Mouse (Mus musculus): ENCODE results near the gene Nrxn3. TPM values are rescaled to one million over a fixed set of nuclear protein-coding genes. Genes with fewer than 3 reads are reported as not detected.

Nrxn3 gene
- 72.4 and 88.1 TPM in 2 replicates for polyA plus RNA-seq (2015; fragmentation: Nextera tagmentation; extraction: Ambion mirVana)

GRCm38 (mm10) chr12:88722691-88723070, at the start of gene Nrxn3:
Gene Nrxn3 (plus strand): TSS chr12:88722876.
- peak; percentile 98 for ATAC-seq
- H3K4me3 ChIP-seq (replicated peaks), result peak within 1 kb of the TSS; percentile 54
- H3K9me3 ChIP-seq, result no peaks in the 10 kb centered on the region
- no peaks in the 10 kb centered on the region for H3K27me3 ChIP-seq
- H3K36me3 ChIP-seq, result no peaks in the 10 kb centered on the region
- H3K9ac ChIP-seq (replicated peaks), result peak within 1 kb of the TSS; percentile 73
- H3K27ac ChIP-seq, result peak within 1 kb of the TSS; percentile 58; the same call in 1 of the 2 replicates
- H3K4me1 ChIP-seq (replicated peaks), result peaks cover 10% of the 10 kb centered on the region; the same call in 1 of the 2 replicates
- peak within 1 kb of the TSS; percentile 65 for H3K4me2 ChIP-seq (replicated peaks)
- WGBS, result 1% methylated on average over 9 of the region's 9 CpGs

GRCm38 (mm10) chr12:88704159-88704846, 18.4 kb upstream of the Nrxn3 start:
- H3K9me3 ChIP-seq, result no peaks in the 10 kb centered on the region
- 46% methylated on average over 10 of the region's 10 CpGs for WGBS

GRCm38 (mm10) chr12:88705959-88706358, 16.7 kb upstream of the Nrxn3 start:
- no peak overlapping the region for H3K4me3 ChIP-seq (replicated peaks)
- peaks cover 20% of the 10 kb centered on the region for H3K4me1 ChIP-seq (replicated peaks)
- H3K27me3 ChIP-seq, result no peaks in the 10 kb centered on the region
- no peaks in the 10 kb centered on the region for H3K9me3 ChIP-seq
- ATAC-seq, result no peak
- no peak overlapping the region for H3K27ac ChIP-seq
- H3K9ac ChIP-seq (replicated peaks), result no peak overlapping the region
- H3K36me3 ChIP-seq, result no peaks in the 10 kb centered on the region
- 81% methylated on average over 3 of the region's 3 CpGs for WGBS
- H3K4me2 ChIP-seq (replicated peaks), result no peak overlapping the region

More at GRCm38 (mm10) chr12:88704159-88704846, 18.4 kb upstream of the Nrxn3 start:
- ATAC-seq, result peak; percentile 56
- H3K4me2 ChIP-seq (replicated peaks), result no peak overlapping the region
- H3K36me3 ChIP-seq, result no peaks in the 10 kb centered on the region
- no peaks in the 10 kb centered on the region for H3K27me3 ChIP-seq
- H3K27ac ChIP-seq, result peak overlapping the region; percentile 17; the same call in 1 of the 2 replicates
- peaks cover 16% of the 10 kb centered on the region; the same call in 1 of the 2 replicates for H3K4me1 ChIP-seq (replicated peaks)
- no peak overlapping the region for H3K4me3 ChIP-seq (replicated peaks)
- H3K9ac ChIP-seq (replicated peaks), result no peak overlapping the region

DNA sequence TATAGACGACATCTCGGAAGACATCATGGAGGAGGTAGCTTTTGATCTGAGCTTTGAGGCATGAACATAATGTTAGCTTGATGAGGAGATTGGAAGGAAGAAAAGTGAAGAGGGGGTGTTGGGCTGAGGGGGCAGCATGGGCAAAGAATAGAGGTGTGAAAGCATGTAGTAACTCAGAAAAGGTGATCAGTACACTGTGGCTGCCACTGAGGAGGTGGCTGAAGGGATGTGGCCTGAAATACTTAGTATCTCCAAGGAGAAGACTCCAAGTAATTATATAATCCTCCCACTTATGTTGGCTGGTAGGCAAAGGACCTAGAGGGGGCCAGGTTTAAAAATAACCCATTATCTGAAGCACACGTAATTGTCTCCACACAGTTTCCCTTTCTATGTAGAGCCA, 14.9 kb upstream of the Nrxn3 start:
- H3K9ac ChIP-seq (replicated peaks), result no peak overlapping the region
- no peaks in the 10 kb centered on the region for H3K36me3 ChIP-seq
- no peaks in the 10 kb centered on the region for H3K9me3 ChIP-seq
- no peaks in the 10 kb centered on the region for H3K27me3 ChIP-seq
- no peak for ATAC-seq
- H3K4me3 ChIP-seq (replicated peaks), result no peak overlapping the region
- no peak overlapping the region for H3K27ac ChIP-seq
- H3K4me2 ChIP-seq (replicated peaks), result no peak overlapping the region
- H3K4me1 ChIP-seq (replicated peaks), result peaks cover 20% of the 10 kb centered on the region
- WGBS, result 87% methylated on average over 3 of the region's 3 CpGs

DNA sequence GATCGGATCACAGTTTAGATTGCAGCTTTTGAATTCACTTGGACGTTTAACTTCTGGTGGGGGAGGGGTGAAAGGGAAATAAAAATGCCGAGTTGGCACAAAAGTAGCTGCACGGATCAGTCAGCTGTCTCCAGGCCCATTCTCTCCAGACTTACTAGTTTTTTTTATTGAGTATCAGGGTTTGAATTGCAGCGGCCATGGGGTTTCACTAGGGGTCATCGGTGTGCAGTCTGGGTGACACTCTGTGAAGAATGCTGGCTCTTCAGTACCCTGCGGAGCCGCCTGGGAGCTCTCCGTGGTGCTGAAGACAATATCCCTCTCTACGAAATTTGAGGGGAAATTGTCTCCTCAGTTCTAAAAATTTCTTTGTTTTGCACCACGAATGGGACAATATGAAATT, 13.5 kb upstream of the Nrxn3 start:
- Histone ChIP-seq H3K4me2 (replicated peaks) (no peak overlapping the region), H3K4me1 (replicated peaks) (peaks cover 16% of the 10 kb centered on the region), H3K9ac (replicated peaks) (no peak overlapping the region), H3K27ac (no peak overlapping the region), H3K27me3 (no peaks in the 10 kb centered on the region), H3K36me3 (no peaks in the 10 kb centered on the region), H3K9me3 (no peaks in the 10 kb centered on the region), H3K4me3 (replicated peaks) (no peak overlapping the region)
- ATAC-seq, result peak; percentile 88
- WGBS, result 7% methylated on average over 11 of the region's 11 CpGs

DNA sequence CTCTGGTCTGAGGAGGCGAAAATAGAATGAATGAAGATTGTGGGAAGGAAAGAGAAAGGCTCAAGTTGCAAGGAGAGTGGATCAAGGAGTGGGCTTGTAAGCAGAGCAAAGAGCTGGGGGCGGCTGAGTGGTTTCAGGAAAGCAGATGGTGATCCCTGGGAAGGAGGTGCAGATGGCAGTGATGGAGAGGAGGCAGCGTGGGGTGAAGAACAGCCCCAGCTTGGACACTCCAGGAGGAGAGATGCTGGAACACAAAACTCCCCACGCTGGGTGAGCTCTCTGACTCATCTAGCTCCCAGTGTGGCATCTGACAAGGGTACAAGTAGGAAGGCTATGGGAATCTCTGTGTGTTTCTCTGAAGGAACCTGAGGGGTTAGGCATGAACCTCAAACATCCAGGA, 9.2 kb upstream of the Nrxn3 start:
- Histone ChIP-seq H3K4me3 (replicated peaks) (no peak overlapping the region), H3K36me3 (no peaks in the 10 kb centered on the region), H3K9me3 (no peaks in the 10 kb centered on the region), H3K4me1 (replicated peaks) (peaks cover 10% of the 10 kb centered on the region), H3K9ac (replicated peaks) (no peak overlapping the region), H3K27ac (no peak overlapping the region), H3K4me2 (replicated peaks) (no peak overlapping the region), H3K27me3 (no peaks in the 10 kb centered on the region)
- 80% methylated on average over 4 of the region's 4 CpGs for WGBS
- ATAC-seq, result no peak

DNA sequence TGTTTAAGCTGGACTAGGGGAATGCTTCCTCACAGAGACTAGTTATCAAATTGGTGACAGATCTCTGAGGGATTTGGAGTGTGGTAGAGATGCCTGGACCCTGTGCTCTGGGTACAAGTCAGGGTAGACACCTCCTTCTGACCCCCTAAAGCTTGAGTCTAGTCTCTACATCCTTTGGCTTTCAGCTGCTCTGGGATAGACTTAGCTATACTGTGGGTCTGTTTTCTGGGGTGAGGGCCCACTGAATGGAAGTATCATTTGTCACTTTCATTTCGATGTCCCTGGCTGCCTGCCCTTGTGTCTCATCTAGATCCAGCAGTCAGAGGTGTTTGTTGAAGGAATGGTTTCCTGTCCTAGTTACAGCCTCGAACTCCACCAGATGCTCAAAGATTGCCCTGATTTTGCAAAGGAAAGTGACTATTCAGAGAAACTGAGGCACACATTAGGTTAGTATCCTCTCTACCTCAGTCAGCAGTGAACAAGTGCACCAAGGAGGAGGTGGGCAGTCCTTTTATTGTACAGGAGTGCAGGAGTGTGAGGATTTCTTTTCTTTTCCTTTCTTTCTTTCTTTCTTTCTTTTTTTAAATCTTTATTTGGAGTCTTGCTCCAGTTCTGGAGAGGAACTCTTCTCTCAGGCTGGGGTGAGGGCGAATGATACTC, 515 bp upstream of the Nrxn3 start:
- peak overlapping the region; percentile 73 for H3K9ac ChIP-seq (replicated peaks)
- H3K27ac ChIP-seq, result 0 out of 2 replicates have a peak overlapping the region, but pooled peaks have one; percentile 58

GRCm38 (mm10) chr12:88726316-88726715, 3.6 kb downstream of the Nrxn3 start:
- Histone ChIP-seq H3K9me3 (no peaks in the 10 kb centered on the region), H3K4me3 (replicated peaks) (peak overlapping the region; percentile 54), H3K27ac (peak overlapping the region; percentile 88), H3K27me3 (no peaks in the 10 kb centered on the region), H3K4me1 (replicated peaks) (peaks cover 20% of the 10 kb centered on the region; the same call in 1 of the 2 replicates), H3K36me3 (no peaks in the 10 kb centered on the region), H3K4me2 (replicated peaks) (peak overlapping the region; percentile 65), H3K9ac (replicated peaks) (peak overlapping the region; percentile 54)
- WGBS, result 76% methylated on average over 13 of the region's 13 CpGs
- ATAC-seq, result no peak

More for the DNA sequence above, 515 bp upstream of the Nrxn3 start:
- H3K27me3 ChIP-seq, result no peaks in the 10 kb centered on the region
- ATAC-seq, result peak; percentile 41
- peak overlapping the region; percentile 54 for H3K4me3 ChIP-seq (replicated peaks)
- peak overlapping the region; percentile 65 for H3K4me2 ChIP-seq (replicated peaks)
- WGBS, result 44% methylated on average over 3 of the region's 3 CpGs
- no peaks in the 10 kb centered on the region for H3K9me3 ChIP-seq
- peaks cover 10% of the 10 kb centered on the region; the same call in 1 of the 2 replicates for H3K4me1 ChIP-seq (replicated peaks)
- no peaks in the 10 kb centered on the region for H3K36me3 ChIP-seq

DNA sequence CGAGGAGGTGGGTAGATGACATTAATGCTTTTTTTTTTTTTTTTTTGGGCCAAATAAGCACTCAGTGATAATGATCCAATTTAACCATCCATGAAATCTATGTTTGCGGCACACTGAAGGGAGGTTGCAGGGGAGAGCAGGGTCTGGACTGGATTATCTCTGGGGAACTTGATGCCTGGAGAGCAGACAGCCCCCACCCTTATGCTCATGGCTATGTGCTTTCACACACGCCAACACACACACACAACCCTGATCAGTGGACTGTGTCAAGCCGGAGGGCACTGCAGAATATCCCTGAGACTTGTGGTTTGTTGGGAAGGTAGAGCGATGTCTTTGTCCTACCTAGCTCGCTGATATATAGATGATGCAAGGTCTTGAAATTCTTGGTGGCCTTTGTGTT, 4.1 kb downstream of the Nrxn3 start:
- H3K36me3 ChIP-seq, result no peaks in the 10 kb centered on the region
- ATAC-seq, result peak; percentile 47
- 65% methylated on average over 6 of the region's 6 CpGs for WGBS
- H3K4me3 ChIP-seq (replicated peaks), result peak overlapping the region; percentile 54
- no peaks in the 10 kb centered on the region for H3K27me3 ChIP-seq
- H3K4me2 ChIP-seq (replicated peaks), result peak overlapping the region; percentile 65
- H3K9me3 ChIP-seq, result no peaks in the 10 kb centered on the region
- H3K27ac ChIP-seq, result peak overlapping the region; percentile 88
- peak overlapping the region; percentile 54 for H3K9ac ChIP-seq (replicated peaks)
- peaks cover 20% of the 10 kb centered on the region; the same call in 1 of the 2 replicates for H3K4me1 ChIP-seq (replicated peaks)

DNA sequence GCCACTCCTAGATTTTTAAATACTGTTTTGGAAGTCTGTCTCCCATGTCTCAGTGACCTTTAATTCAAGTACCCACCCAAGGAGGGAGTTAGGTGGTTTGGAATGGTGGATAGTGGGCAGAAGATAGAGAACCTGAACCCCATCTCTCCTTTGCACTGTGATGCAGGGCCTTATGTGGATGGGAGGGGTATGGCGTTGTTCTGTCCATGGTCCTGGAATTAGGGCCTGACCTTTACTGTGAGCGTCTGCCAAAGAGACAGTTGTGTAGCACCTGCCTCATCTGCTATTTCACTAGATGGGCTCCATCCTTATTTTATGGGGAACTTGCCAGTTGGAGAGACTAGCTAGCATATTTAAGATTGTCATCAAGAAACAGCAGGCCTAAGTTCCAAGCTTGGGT, 8.0 kb downstream of the Nrxn3 start:
- 54% methylated on average over 2 of the region's 2 CpGs for WGBS
- Histone ChIP-seq H3K36me3 (no peaks in the 10 kb centered on the region), H3K4me1 (replicated peaks) (peaks cover 12% of the 10 kb centered on the region; the same call in 1 of the 2 replicates), H3K4me2 (replicated peaks) (no peak overlapping the region), H3K27ac (no peak overlapping the region), H3K27me3 (no peaks in the 10 kb centered on the region), H3K9ac (replicated peaks) (no peak overlapping the region), H3K4me3 (replicated peaks) (no peak overlapping the region), H3K9me3 (no peaks in the 10 kb centered on the region)
- no peak for ATAC-seq

DNA sequence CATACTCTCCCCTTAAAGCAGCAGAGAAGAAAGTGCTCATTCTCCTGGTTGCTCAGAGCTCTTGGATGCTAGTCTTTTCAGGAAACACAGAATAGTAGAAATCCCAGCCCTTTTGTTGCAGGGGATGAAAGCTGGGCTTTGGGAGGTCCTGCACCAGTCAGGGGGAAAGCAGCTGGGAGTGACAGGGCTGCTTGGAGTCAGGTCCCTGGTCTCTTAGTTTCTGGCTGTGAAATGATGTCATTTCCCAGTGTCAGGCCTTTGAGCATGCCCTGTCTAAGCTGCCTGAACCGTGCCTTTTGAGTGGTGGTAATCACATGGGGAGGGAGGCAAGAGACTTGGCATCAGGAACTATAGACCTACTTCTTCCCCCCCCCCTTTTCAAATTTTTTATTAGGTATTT, 12.4 kb downstream of the Nrxn3 start:
- Histone ChIP-seq H3K9ac (replicated peaks) (no peak overlapping the region), H3K27ac (no peak overlapping the region), H3K4me3 (replicated peaks) (no peak overlapping the region), H3K27me3 (no peaks in the 10 kb centered on the region), H3K4me1 (replicated peaks) (0 out of 2 replicates have a peak, but pooled peaks cover 2% of the 10 kb centered on the region), H3K9me3 (no peaks in the 10 kb centered on the region), H3K4me2 (replicated peaks) (no peak overlapping the region), H3K36me3 (no peaks in the 10 kb centered on the region)
- 0% methylated on average over 1 of the region's 1 CpGs for WGBS
- no peak for ATAC-seq

- H3K9ac ChIP-seq (replicated peaks), result no peak overlapping the region
- H3K4me2 ChIP-seq (replicated peaks), result no peak overlapping the region
- 0 out of 2 replicates have a peak, but pooled peaks cover 2% of the 10 kb centered on the region for H3K4me1 ChIP-seq (replicated peaks)
- no peaks in the 10 kb centered on the region for H3K27me3 ChIP-seq
- H3K9me3 ChIP-seq, result no peaks in the 10 kb centered on the region
- ATAC-seq, result no peak
- no peaks in the 10 kb centered on the region for H3K36me3 ChIP-seq
- WGBS, result 84% methylated on average over 4 of the region's 4 CpGs
- no peak overlapping the region for H3K4me3 ChIP-seq (replicated peaks)
- no peak overlapping the region for H3K27ac ChIP-seq
Measured at GRCm38 (mm10) chr12:88737081-88737480, 14.4 kb downstream of the Nrxn3 start.
